Mouse (Mus musculus): Measurements from ENCODE around the gene Vps33a. TPM values are rescaled to one million over a fixed set of nuclear protein-coding genes. Genes with fewer than 3 reads are reported as not detected.

The Vps33a gene
- polyA plus RNA-seq, 1 experiment from 2014 or later: 27.2 TPM

DNA sequence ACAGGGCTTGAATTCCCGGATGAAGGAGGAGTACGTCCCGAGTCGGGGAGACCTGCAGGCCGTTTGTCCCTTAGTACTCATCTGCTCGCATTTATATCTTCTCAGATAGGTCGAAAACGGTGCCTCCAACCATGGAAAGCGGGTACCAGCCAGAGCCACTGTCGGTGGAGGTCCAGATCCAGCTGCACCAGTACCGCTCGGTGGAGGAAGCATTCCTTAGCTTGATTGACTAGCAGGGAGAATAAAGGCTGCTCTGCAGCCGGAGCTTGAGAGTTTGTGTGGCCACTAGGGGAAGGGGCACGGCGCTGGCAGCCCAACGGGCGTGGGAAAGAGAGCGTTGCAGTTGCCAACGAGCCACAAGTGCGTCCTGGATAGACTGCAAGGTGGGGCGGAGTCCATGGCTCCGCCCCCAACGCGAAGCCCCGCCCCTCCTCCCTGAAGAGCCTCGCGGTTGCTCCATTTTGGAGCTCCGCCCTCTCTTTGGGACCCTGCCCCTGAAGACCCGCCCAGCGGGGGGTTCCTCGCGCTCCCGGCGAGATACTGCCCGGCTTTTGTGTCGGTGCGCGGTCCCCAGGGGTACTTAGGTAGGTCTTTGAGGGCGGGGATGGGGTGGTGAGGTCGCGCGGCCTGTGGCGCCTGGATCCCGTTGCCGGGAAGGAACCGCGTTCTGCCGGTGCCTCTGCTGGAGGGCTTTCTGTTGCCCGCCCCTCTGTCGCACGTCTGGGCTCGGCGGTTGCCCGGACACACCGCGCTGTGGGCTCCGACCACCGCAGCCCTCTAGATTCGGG is 64.7 kb downstream of the Vps33a start:
- H3K9me3 ChIP-seq (ENCODE audit: control insufficient read depth, low read depth, low read length): no peaks in the 10 kb centered on the region
- WGBS: under 1% methylated on average over 58 of the region's 59 CpGs
- no peaks in the 10 kb centered on the region for H3K4me1 ChIP-seq (ENCODE audit: control insufficient read depth, insufficient read depth, low read length)
- H3K4me2 ChIP-seq (replicated peaks; ENCODE audit: low read depth, low read length): peak overlapping the region; percentile 84
- H3K36me3 ChIP-seq (ENCODE audit: control insufficient read depth, insufficient read depth, low read length): no peaks in the 10 kb centered on the region; the same call in 1 of the 2 replicates
- peak overlapping the region; percentile 14; the same call in 1 of the 2 replicates for H3K9ac ChIP-seq (replicated peaks; ENCODE audit: low read depth, low read length)
- no peak overlapping the region for H3K27ac ChIP-seq (ENCODE audit: low read length)
- 0 out of 2 replicates have a peak, but pooled peaks cover 3% of the 10 kb centered on the region for H3K27me3 ChIP-seq (ENCODE audit: control insufficient read depth, insufficient read depth, low read length)
- peak; percentile 92 for ATAC-seq (ENCODE audit: insufficient number of reproducible peaks, insufficient read depth, low FRiP score, low read depth)
- peak overlapping the region; percentile 51 for H3K4me3 ChIP-seq (ENCODE audit: low read depth, low read length)

DNA sequence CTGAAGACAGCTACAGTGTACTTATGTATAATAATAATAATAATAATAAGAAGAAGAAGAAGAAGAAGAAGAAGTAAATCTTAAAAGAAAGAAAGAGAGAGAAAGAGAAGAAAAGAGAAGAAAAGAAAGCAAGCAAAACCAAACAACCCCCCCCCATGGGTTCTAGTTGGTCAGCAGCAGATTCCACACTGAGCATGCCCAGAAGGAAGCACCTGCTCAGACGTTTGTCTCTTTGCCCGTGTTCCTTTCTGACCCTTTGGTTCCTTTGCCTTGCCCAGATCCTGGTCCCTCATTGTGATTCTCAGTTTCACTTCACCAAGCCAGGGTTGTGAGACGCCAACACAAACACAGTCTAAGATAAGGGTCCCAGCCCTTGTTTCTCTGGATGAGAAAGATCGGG is 70.9 kb downstream of the Vps33a start:
- no peak for ATAC-seq (ENCODE audit: insufficient number of reproducible peaks, insufficient read depth, low FRiP score, low read depth)
- Histone ChIP-seq H3K9ac (replicated peaks; ENCODE audit: low read depth, low read length) (no peak overlapping the region), H3K4me3 (ENCODE audit: low read depth, low read length) (no peak overlapping the region), H3K27me3 (ENCODE audit: control insufficient read depth, insufficient read depth, low read length) (no peaks in the 10 kb centered on the region), H3K4me1 (ENCODE audit: control insufficient read depth, insufficient read depth, low read length) (no peaks in the 10 kb centered on the region), H3K36me3 (ENCODE audit: control insufficient read depth, insufficient read depth, low read length) (no peaks in the 10 kb centered on the region), H3K27ac (ENCODE audit: low read length) (no peak overlapping the region), H3K4me2 (replicated peaks; ENCODE audit: low read depth, low read length) (no peak overlapping the region), H3K9me3 (ENCODE audit: control insufficient read depth, low read depth, low read length) (no peaks in the 10 kb centered on the region)
- WGBS: 61% methylated on average over 4 of the region's 4 CpGs

DNA sequence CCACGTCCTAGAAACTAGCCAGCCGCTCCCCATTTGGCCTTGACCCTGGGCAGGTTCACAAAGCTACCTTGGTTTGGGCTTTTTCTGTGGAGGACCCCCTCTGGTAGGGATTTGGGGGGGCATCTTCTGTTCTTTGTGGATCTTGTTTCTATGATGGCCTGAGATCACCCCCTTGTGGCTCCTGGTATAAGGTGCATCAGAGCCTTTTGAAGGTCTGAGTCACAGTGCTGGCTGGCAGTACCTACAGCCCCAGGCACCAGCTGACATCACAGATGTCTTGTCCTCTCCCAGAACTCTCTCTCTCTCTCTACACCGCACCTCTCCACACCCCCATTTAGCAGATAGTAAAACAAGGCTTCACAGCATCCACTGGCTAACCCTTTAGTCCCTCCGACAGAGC is 73.1 kb downstream of the Vps33a start:
- no peak for ATAC-seq (ENCODE audit: insufficient number of reproducible peaks, insufficient read depth, low FRiP score, low read depth)
- H3K36me3 ChIP-seq (ENCODE audit: control insufficient read depth, insufficient read depth, low read length): no peaks in the 10 kb centered on the region
- no peaks in the 10 kb centered on the region for H3K9me3 ChIP-seq (ENCODE audit: control insufficient read depth, low read depth, low read length)
- H3K27ac ChIP-seq (ENCODE audit: low read length): no peak overlapping the region
- no peaks in the 10 kb centered on the region for H3K4me1 ChIP-seq (ENCODE audit: control insufficient read depth, insufficient read depth, low read length)
- 42% methylated on average over 4 of the region's 4 CpGs for WGBS
- no peak overlapping the region for H3K9ac ChIP-seq (replicated peaks; ENCODE audit: low read depth, low read length)
- H3K27me3 ChIP-seq (ENCODE audit: control insufficient read depth, insufficient read depth, low read length): no peaks in the 10 kb centered on the region
- no peak overlapping the region for H3K4me3 ChIP-seq (ENCODE audit: low read depth, low read length)
- no peak overlapping the region for H3K4me2 ChIP-seq (replicated peaks; ENCODE audit: low read depth, low read length)

DNA sequence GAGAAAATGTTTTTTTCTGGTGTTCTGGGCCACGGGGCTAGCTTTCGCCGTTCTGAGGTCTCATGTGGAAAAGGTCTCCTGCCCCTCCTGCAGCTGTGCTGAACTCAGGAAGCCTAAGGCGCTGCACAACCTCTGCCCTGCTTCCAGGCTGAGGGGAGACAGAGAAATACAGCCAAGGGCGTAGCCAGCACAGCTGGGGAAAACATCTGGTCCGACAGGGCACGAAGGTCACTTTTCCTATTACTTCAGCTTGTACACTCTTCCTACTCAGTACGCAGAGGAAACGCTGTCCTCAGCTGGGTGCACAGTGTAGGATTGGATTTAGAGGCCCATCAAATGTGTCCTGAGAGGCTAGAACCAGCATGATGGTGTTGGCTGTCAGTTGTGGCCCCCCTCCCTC is 82.9 kb downstream of the Vps33a start:
- no peaks in the 10 kb centered on the region for H3K36me3 ChIP-seq (ENCODE audit: control insufficient read depth, insufficient read depth, low read length)
- no peak for ATAC-seq (ENCODE audit: insufficient number of reproducible peaks, insufficient read depth, low FRiP score, low read depth)
- no peak overlapping the region for H3K27ac ChIP-seq (ENCODE audit: low read length)
- no peak overlapping the region for H3K9ac ChIP-seq (replicated peaks; ENCODE audit: low read depth, low read length)
- WGBS: 52% methylated on average over 9 of the region's 9 CpGs
- no peaks in the 10 kb centered on the region for H3K9me3 ChIP-seq (ENCODE audit: control insufficient read depth, low read depth, low read length)
- no peak overlapping the region for H3K4me3 ChIP-seq (ENCODE audit: low read depth, low read length)
- no peaks in the 10 kb centered on the region for H3K27me3 ChIP-seq (ENCODE audit: control insufficient read depth, insufficient read depth, low read length)
- no peak overlapping the region for H3K4me2 ChIP-seq (replicated peaks; ENCODE audit: low read depth, low read length)
- H3K4me1 ChIP-seq (ENCODE audit: control insufficient read depth, insufficient read depth, low read length): peaks cover 9% of the 10 kb centered on the region

DNA sequence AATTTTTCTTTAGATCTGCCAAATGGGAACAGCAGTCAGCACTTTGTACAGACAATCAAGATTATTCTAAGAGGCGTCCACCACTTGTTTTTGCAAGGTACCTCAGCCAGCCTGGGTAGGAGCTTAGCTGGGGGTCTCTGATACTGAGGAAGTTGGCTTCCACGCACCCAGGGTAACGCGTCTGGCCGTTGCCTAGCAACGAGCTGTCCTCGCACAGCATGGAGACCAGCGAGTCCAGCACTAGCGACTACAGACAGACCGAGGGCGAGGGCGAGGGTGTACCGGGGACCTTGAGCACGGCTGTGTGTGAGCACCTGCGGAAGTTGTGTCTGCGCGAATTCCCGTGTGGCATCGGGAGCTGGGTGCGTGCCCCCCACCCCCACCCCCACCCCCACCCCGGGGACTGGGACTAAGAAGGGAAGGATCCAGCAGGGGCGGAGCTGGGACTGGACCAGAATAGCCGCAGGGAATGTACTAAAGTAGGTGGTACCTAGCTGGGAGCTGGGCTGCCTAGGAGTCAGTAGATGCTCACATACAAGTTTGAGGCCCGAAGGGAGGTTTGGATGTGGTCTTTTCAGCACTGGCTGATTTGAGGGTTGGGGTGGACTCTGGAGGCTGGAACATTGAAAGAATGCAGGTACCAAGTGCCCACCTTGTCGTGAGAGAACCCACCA is 83.6 kb downstream of the Vps33a start, which contains the start of the genes Lrrc43 and Il31:
Gene Lrrc43 (plus strand): TSS at position 194 of the 674 bp plus-strand sequence.
Gene Il31 (minus strand): TSS at position 378 of the 674 bp plus-strand sequence.
- 10% methylated on average over 25 of the region's 25 CpGs for WGBS
- H3K4me3 ChIP-seq (ENCODE audit: low read depth, low read length): no peak within 1 kb of the TSS

DNA sequence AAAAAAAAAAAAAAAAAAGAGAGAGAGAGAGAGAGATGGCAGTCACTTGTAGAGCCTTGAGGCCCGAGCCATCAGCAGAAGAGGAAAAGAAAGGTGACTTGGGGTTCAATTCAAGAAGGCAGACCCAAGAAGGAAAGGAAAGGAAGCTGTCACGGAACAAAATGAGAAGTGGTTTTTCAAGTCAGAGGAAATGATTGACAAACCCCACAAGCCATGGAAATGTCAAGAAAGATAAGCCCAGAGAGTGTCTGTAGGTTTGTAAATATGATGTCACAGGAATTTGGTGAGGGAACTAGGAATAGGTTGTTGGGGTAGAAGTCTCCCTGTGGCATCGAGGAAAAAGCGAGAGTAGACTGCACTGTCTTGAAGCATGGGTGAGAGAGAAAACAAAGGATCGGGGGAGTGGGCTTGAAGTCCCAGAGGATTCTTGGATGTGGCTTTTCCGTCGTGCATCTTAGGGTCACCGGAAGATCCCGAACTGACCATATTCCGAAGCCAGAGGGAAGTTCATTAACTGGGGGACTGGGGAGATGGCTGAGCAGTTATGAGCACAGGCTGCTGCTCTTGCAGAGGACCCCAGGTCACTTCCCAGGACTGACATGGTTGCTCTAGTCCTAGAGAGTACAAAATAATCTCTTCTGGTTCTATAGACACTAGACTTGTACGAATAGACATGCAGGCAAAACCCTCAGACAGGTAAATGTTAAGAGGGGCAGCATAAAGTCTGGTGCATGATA is 85.0 kb downstream of the Vps33a start:
- Histone ChIP-seq H3K27me3 (ENCODE audit: control insufficient read depth, insufficient read depth, low read length) (no peaks in the 10 kb centered on the region), H3K36me3 (ENCODE audit: control insufficient read depth, insufficient read depth, low read length) (no peaks in the 10 kb centered on the region), H3K4me2 (replicated peaks; ENCODE audit: low read depth, low read length) (no peak overlapping the region), H3K9ac (replicated peaks; ENCODE audit: low read depth, low read length) (no peak overlapping the region), H3K4me1 (ENCODE audit: control insufficient read depth, insufficient read depth, low read length) (peaks cover 9% of the 10 kb centered on the region), H3K4me3 (ENCODE audit: low read depth, low read length) (no peak overlapping the region), H3K27ac (ENCODE audit: low read length) (no peak overlapping the region), H3K9me3 (ENCODE audit: control insufficient read depth, low read depth, low read length) (no peaks in the 10 kb centered on the region)
- WGBS: 79% methylated on average over 11 of the region's 11 CpGs
- no peak for ATAC-seq (ENCODE audit: insufficient number of reproducible peaks, insufficient read depth, low FRiP score, low read depth)

More for the DNA sequence above, 83.6 kb downstream of the Vps33a start, which contains the start of the genes Lrrc43 and Il31:
- ATAC-seq (ENCODE audit: insufficient number of reproducible peaks, insufficient read depth, low FRiP score, low read depth): no peak; the same call in 1 of the 2 replicates
- Histone ChIP-seq H3K4me2 (replicated peaks; ENCODE audit: low read depth, low read length) (peak within 1 kb of the TSS; percentile 35), H3K9me3 (ENCODE audit: control insufficient read depth, low read depth, low read length) (no peaks in the 10 kb centered on the region), H3K4me1 (ENCODE audit: control insufficient read depth, insufficient read depth, low read length) (peaks cover 9% of the 10 kb centered on the region), H3K27me3 (ENCODE audit: control insufficient read depth, insufficient read depth, low read length) (no peaks in the 10 kb centered on the region), H3K27ac (ENCODE audit: low read length) (no peak within 1 kb of the TSS), H3K9ac (replicated peaks; ENCODE audit: low read depth, low read length) (no peak within 1 kb of the TSS), H3K36me3 (ENCODE audit: control insufficient read depth, insufficient read depth, low read length) (no peaks in the 10 kb centered on the region)

Small RNA genes lying within 50 kb of the gene (microRNA-seq; reads per million reads assigned to microRNA genes)
- gene Mir7647: 1.6 reads per million

Other genes starting within 250 kb of the Vps33a start
- 27.6 and 30.1 TPM in 2 replicates for gene Bcl7a, start 229.2 kb downstream of the Vps33a start, polyA plus RNA-seq (2014; fragmentation: Nextera tagmentation; extraction: Ambion mirVana)
- 26.5 and 27.6 TPM in 2 replicates for gene Mlxip, start 178.2 kb downstream of the Vps33a start, polyA plus RNA-seq (2014; fragmentation: Nextera tagmentation; extraction: Ambion mirVana)
- not detected in 2 replicates for gene Lrrc43, start 83.7 kb downstream of the Vps33a start, polyA plus RNA-seq (2014; fragmentation: Nextera tagmentation; extraction: Ambion mirVana)
- gene Il31, start 83.5 kb downstream of the Vps33a start, polyA plus RNA-seq (2014; fragmentation: Nextera tagmentation; extraction: Ambion mirVana): not detected in 2 replicates
- 0.25 TPM in 1 of 2 replicates, not detected in the other for gene B3gnt4, start 62.6 kb downstream of the Vps33a start, polyA plus RNA-seq (2014; fragmentation: Nextera tagmentation; extraction: Ambion mirVana)
- 109 and 113 TPM in 2 replicates for gene Diablo, start 48.9 kb downstream of the Vps33a start, polyA plus RNA-seq (2014; fragmentation: Nextera tagmentation; extraction: Ambion mirVana)
- gene Gm49027, start 47.5 kb downstream of the Vps33a start, polyA plus RNA-seq (2014; fragmentation: Nextera tagmentation; extraction: Ambion mirVana): 7.0 and 8.7 TPM in 2 replicates
- 39.5 and 40.5 TPM in 2 replicates for gene Clip1, start 111.6 kb upstream of the Vps33a start, polyA plus RNA-seq (2014; fragmentation: Nextera tagmentation; extraction: Ambion mirVana)
- gene Zcchc8, start 148.1 kb upstream of the Vps33a start, polyA plus RNA-seq (2014; fragmentation: Nextera tagmentation; extraction: Ambion mirVana): 84.6 and 97.5 TPM in 2 replicates
- 139 and 142 TPM in 2 replicates for gene Rsrc2, start 176.4 kb upstream of the Vps33a start, polyA plus RNA-seq (2014; fragmentation: Nextera tagmentation; extraction: Ambion mirVana)
- gene Kntc1, start 176.7 kb upstream of the Vps33a start, polyA plus RNA-seq (2014; fragmentation: Nextera tagmentation; extraction: Ambion mirVana): 33.9 and 35.7 TPM in 2 replicates